Mouse (Mus musculus): Measurements from ENCODE around the gene Itk. TPM values are rescaled to one million over a fixed set of nuclear protein-coding genes. Genes with fewer than 3 reads are reported as not detected.

The Itk gene
- polyA plus RNA-seq, 1 experiment from 2014 or later, result 0.30 TPM

- ATAC-seq (replicated peaks; ENCODE audit: low FRiP score, low TSS enrichment, low read depth), result no peak
- Histone ChIP-seq H3K27me3 (replicated peaks; ENCODE audit: control insufficient read depth, insufficient read depth, low read length) (no peaks in the 10 kb centered on the region), H3K27ac (ENCODE audit: low read depth) (no peak overlapping the region), H3K4me3 (ENCODE audit: low read depth, low read length) (no peak overlapping the region), H3K9me3 (ENCODE audit: control insufficient read depth, low read length) (no peaks in the 10 kb centered on the region), H3K4me1 (replicated peaks; ENCODE audit: control insufficient read depth, insufficient read depth, low read length) (no peaks in the 10 kb centered on the region), H3K36me3 (ENCODE audit: control insufficient read depth, insufficient read depth, low read length) (no peaks in the 10 kb centered on the region), H3K4me2 (ENCODE audit: low read length) (no peak overlapping the region), H3K9ac (ENCODE audit: low read length) (no peak overlapping the region)
- 70% methylated on average over 4 of the region's 4 CpGs for WGBS
- DNase-seq (ENCODE audit: low spot score), result no peak
Observed at GRCm38 (mm10) chr11:46396860-46397179, 7.5 kb upstream of the Itk start.

GRCm38 (mm10) chr11:46396167-46396859 lies 7.0 kb upstream of the Itk start, which contains the start of gene Fam71b:
Gene Fam71b (plus strand): TSS chr11:46396559.
- H3K9ac ChIP-seq (ENCODE audit: low read length), result no peak within 1 kb of the TSS
- no peaks in the 10 kb centered on the region for H3K9me3 ChIP-seq (ENCODE audit: control insufficient read depth, low read length)
- ATAC-seq (replicated peaks; ENCODE audit: low FRiP score, low TSS enrichment, low read depth) (no peak), DNase-seq (ENCODE audit: low spot score) (no peak)
- H3K27me3 ChIP-seq (replicated peaks; ENCODE audit: control insufficient read depth, insufficient read depth, low read length), result no peaks in the 10 kb centered on the region
- no peaks in the 10 kb centered on the region for H3K36me3 ChIP-seq (ENCODE audit: control insufficient read depth, insufficient read depth, low read length)
- 74% methylated on average over 13 of the region's 13 CpGs for WGBS
- no peaks in the 10 kb centered on the region for H3K4me1 ChIP-seq (replicated peaks; ENCODE audit: control insufficient read depth, insufficient read depth, low read length)
- no peak within 1 kb of the TSS for H3K4me3 ChIP-seq (ENCODE audit: low read depth, low read length)
- H3K27ac ChIP-seq (ENCODE audit: low read depth), result no peak within 1 kb of the TSS
- H3K4me2 ChIP-seq (ENCODE audit: low read length), result no peak within 1 kb of the TSS

GRCm38 (mm10) chr11:46395698-46396097 lies 6.4 kb upstream of the Itk start:
- Histone ChIP-seq H3K36me3 (ENCODE audit: control insufficient read depth, insufficient read depth, low read length) (no peaks in the 10 kb centered on the region), H3K9ac (ENCODE audit: low read length) (no peak overlapping the region), H3K9me3 (ENCODE audit: control insufficient read depth, low read length) (no peaks in the 10 kb centered on the region), H3K27me3 (replicated peaks; ENCODE audit: control insufficient read depth, insufficient read depth, low read length) (no peaks in the 10 kb centered on the region), H3K4me2 (ENCODE audit: low read length) (no peak overlapping the region), H3K27ac (ENCODE audit: low read depth) (no peak overlapping the region), H3K4me3 (ENCODE audit: low read depth, low read length) (no peak overlapping the region), H3K4me1 (replicated peaks; ENCODE audit: control insufficient read depth, insufficient read depth, low read length) (no peaks in the 10 kb centered on the region)
- ATAC-seq (replicated peaks; ENCODE audit: low FRiP score, low TSS enrichment, low read depth) (no peak), DNase-seq (ENCODE audit: low spot score) (no peak)
- WGBS, result 93% methylated on average over 2 of the region's 2 CpGs

GRCm38 (mm10) chr11:46395088-46395487 lies 5.8 kb upstream of the Itk start:
- DNase-seq (ENCODE audit: low spot score), result no peak
- Histone ChIP-seq H3K4me3 (ENCODE audit: low read depth, low read length) (no peak overlapping the region), H3K9ac (ENCODE audit: low read length) (no peak overlapping the region), H3K4me2 (ENCODE audit: low read length) (no peak overlapping the region), H3K36me3 (ENCODE audit: control insufficient read depth, insufficient read depth, low read length) (no peaks in the 10 kb centered on the region), H3K9me3 (ENCODE audit: control insufficient read depth, low read length) (no peaks in the 10 kb centered on the region), H3K4me1 (replicated peaks; ENCODE audit: control insufficient read depth, insufficient read depth, low read length) (no peaks in the 10 kb centered on the region), H3K27ac (ENCODE audit: low read depth) (no peak overlapping the region), H3K27me3 (replicated peaks; ENCODE audit: control insufficient read depth, insufficient read depth, low read length) (no peaks in the 10 kb centered on the region)
- ATAC-seq (replicated peaks; ENCODE audit: low FRiP score, low TSS enrichment, low read depth), result no peak
- 76% methylated on average over 2 of the region's 2 CpGs for WGBS

- Histone ChIP-seq H3K9me3 (ENCODE audit: control insufficient read depth, low read length) (no peaks in the 10 kb centered on the region), H3K4me3 (ENCODE audit: low read depth, low read length) (no peak overlapping the region), H3K4me1 (replicated peaks; ENCODE audit: control insufficient read depth, insufficient read depth, low read length) (no peaks in the 10 kb centered on the region), H3K9ac (ENCODE audit: low read length) (no peak overlapping the region), H3K27ac (ENCODE audit: low read depth) (no peak overlapping the region), H3K36me3 (ENCODE audit: control insufficient read depth, insufficient read depth, low read length) (no peaks in the 10 kb centered on the region), H3K27me3 (replicated peaks; ENCODE audit: control insufficient read depth, insufficient read depth, low read length) (no peaks in the 10 kb centered on the region), H3K4me2 (ENCODE audit: low read length) (no peak overlapping the region)
- WGBS, result 83% methylated on average over 4 of the region's 4 CpGs
- no peak for DNase-seq (ENCODE audit: low spot score)
- no peak for ATAC-seq (replicated peaks; ENCODE audit: low FRiP score, low TSS enrichment, low read depth)
Observed at GRCm38 (mm10) chr11:46393413-46393812, 4.1 kb upstream of the Itk start.

GRCm38 (mm10) chr11:46392890-46393289 lies 3.6 kb upstream of the Itk start:
- no peaks in the 10 kb centered on the region for H3K4me1 ChIP-seq (replicated peaks; ENCODE audit: control insufficient read depth, insufficient read depth, low read length)
- no peak overlapping the region for H3K4me2 ChIP-seq (ENCODE audit: low read length)
- 75% methylated on average over 7 of the region's 7 CpGs for WGBS
- no peak overlapping the region for H3K4me3 ChIP-seq (ENCODE audit: low read depth, low read length)
- no peak overlapping the region for H3K27ac ChIP-seq (ENCODE audit: low read depth)
- no peaks in the 10 kb centered on the region for H3K36me3 ChIP-seq (ENCODE audit: control insufficient read depth, insufficient read depth, low read length)
- no peaks in the 10 kb centered on the region for H3K27me3 ChIP-seq (replicated peaks; ENCODE audit: control insufficient read depth, insufficient read depth, low read length)
- no peak for DNase-seq (ENCODE audit: low spot score)
- ATAC-seq (replicated peaks; ENCODE audit: low FRiP score, low TSS enrichment, low read depth), result no peak
- H3K9ac ChIP-seq (ENCODE audit: low read length), result no peak overlapping the region
- no peaks in the 10 kb centered on the region for H3K9me3 ChIP-seq (ENCODE audit: control insufficient read depth, low read length)

- WGBS, result 45% methylated on average over 3 of the region's 3 CpGs
- Histone ChIP-seq H3K9ac (ENCODE audit: low read length) (no peak overlapping the region), H3K4me3 (ENCODE audit: low read depth, low read length) (no peak overlapping the region), H3K9me3 (ENCODE audit: control insufficient read depth, low read length) (no peaks in the 10 kb centered on the region), H3K4me2 (ENCODE audit: low read length) (no peak overlapping the region), H3K36me3 (ENCODE audit: control insufficient read depth, insufficient read depth, low read length) (no peaks in the 10 kb centered on the region), H3K4me1 (replicated peaks; ENCODE audit: control insufficient read depth, insufficient read depth, low read length) (no peaks in the 10 kb centered on the region), H3K27ac (ENCODE audit: low read depth) (no peak overlapping the region), H3K27me3 (replicated peaks; ENCODE audit: control insufficient read depth, insufficient read depth, low read length) (no peaks in the 10 kb centered on the region)
- ATAC-seq (replicated peaks; ENCODE audit: low FRiP score, low TSS enrichment, low read depth) (no peak), DNase-seq (ENCODE audit: low spot score) (no peak)
Observed at GRCm38 (mm10) chr11:46390621-46391020, 1.3 kb upstream of the Itk start.

GRCm38 (mm10) chr11:46388438-46388837 lies 877 bp downstream of the Itk start:
- Histone ChIP-seq H3K4me2 (ENCODE audit: low read length) (no peak overlapping the region), H3K9ac (ENCODE audit: low read length) (no peak overlapping the region), H3K27me3 (replicated peaks; ENCODE audit: control insufficient read depth, insufficient read depth, low read length) (no peaks in the 10 kb centered on the region), H3K4me3 (ENCODE audit: low read depth, low read length) (no peak overlapping the region), H3K4me1 (replicated peaks; ENCODE audit: control insufficient read depth, insufficient read depth, low read length) (no peaks in the 10 kb centered on the region), H3K36me3 (ENCODE audit: control insufficient read depth, insufficient read depth, low read length) (no peaks in the 10 kb centered on the region), H3K27ac (ENCODE audit: low read depth) (no peak overlapping the region), H3K9me3 (ENCODE audit: control insufficient read depth, low read length) (no peaks in the 10 kb centered on the region)
- 78% methylated on average over 6 of the region's 6 CpGs for WGBS
- no peak for ATAC-seq (replicated peaks; ENCODE audit: low FRiP score, low TSS enrichment, low read depth)
- no peak for DNase-seq (ENCODE audit: low spot score)

GRCm38 (mm10) chr11:46387061-46387460 lies 2.3 kb downstream of the Itk start:
- Histone ChIP-seq H3K4me2 (ENCODE audit: low read length) (no peak overlapping the region), H3K27me3 (replicated peaks; ENCODE audit: control insufficient read depth, insufficient read depth, low read length) (no peaks in the 10 kb centered on the region), H3K36me3 (ENCODE audit: control insufficient read depth, insufficient read depth, low read length) (no peaks in the 10 kb centered on the region), H3K4me1 (replicated peaks; ENCODE audit: control insufficient read depth, insufficient read depth, low read length) (no peaks in the 10 kb centered on the region), H3K27ac (ENCODE audit: low read depth) (no peak overlapping the region), H3K9me3 (ENCODE audit: control insufficient read depth, low read length) (no peaks in the 10 kb centered on the region), H3K9ac (ENCODE audit: low read length) (no peak overlapping the region), H3K4me3 (ENCODE audit: low read depth, low read length) (no peak overlapping the region)
- ATAC-seq (replicated peaks; ENCODE audit: low FRiP score, low TSS enrichment, low read depth) (no peak), DNase-seq (ENCODE audit: low spot score) (no peak)
- WGBS, result 86% methylated on average over 8 of the region's 8 CpGs

All from intestine, embryonic 14.5 days (tissue).